Mouse (Mus musculus): ENCODE data around the gene Praf2. TPM values are rescaled to one million over a fixed set of nuclear protein-coding genes. Genes with fewer than 3 reads are reported as not detected.

The Praf2 gene
- total RNA-seq, 2 experiments from 2014 or later = 6.6 to 8.1 TPM

DNA sequence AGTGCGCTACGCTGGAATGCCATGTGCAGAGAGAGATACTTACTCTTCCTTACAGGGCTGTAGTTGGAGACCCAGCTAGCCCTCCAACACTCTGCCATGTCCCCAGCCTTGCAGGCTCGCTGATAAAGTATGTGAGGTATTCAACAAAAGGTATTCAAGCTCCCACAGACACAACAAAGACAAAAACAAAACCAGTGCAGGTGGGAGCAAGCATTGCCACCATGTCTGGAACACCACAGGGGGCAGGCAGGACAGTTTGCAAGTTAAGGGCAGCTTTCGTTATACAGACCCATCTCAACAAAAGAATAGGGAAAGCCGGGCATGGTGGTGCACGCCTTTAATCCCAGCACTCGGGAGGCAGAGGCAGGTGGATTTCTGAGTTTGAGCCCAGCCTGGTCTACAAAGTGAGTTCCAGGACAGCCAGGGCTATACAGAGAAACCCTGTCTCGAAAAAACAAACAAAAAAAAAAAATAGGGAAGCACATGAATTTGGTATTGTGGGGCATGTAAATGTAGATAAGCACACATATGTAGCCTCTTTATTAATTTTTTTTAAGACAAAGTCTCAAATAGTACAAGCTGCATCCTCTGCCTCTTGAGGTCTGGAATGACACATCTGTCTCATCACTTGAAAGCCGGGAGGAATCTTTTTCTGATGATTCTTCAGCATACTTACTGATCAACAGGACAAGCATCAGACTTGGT, 47.4 kb downstream of the Praf2 start:
- ATAC-seq (replicated peaks; ENCODE audit: low FRiP score, low TSS enrichment, poor library complexity, severe bottlenecking) = no peak

DNA sequence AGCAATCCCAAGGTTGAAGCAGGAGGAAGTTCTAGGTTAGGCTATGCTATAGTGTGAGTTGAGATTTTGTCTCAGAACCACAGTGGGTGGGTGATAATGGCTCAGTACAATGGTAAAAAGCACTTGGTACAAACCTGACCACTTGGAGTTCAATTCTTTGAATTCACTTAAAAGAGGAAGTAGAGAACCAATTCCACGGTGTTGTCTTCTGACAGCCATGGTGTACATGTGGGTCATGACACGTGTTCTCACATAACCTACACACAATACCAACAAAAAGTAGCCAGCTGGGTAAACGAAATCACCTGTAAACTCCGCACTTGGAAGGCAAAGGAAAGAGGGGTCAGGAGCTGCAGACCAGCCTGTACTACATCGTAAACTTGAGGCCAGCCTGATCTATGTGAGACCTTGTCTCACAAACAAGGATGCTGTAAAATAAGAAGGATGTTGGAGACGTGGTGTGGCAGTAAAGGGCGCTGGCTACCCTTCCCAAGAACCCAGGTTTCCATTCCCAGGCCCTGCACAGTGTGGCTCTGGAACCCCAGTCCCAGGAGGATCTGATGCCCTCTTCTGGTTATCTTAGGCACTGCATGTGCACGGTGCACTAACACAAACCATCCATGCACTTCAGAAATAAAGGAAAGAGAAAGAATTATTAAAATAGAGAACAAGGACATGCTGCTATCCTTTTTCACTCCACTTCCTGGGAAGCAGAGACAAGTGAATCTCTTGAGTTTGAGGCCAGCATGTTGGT, 48.3 kb downstream of the Praf2 start:
- ATAC-seq (replicated peaks; ENCODE audit: low FRiP score, low TSS enrichment, poor library complexity, severe bottlenecking) = peak; percentile 45; the same call in 1 of the 2 replicates

DNA sequence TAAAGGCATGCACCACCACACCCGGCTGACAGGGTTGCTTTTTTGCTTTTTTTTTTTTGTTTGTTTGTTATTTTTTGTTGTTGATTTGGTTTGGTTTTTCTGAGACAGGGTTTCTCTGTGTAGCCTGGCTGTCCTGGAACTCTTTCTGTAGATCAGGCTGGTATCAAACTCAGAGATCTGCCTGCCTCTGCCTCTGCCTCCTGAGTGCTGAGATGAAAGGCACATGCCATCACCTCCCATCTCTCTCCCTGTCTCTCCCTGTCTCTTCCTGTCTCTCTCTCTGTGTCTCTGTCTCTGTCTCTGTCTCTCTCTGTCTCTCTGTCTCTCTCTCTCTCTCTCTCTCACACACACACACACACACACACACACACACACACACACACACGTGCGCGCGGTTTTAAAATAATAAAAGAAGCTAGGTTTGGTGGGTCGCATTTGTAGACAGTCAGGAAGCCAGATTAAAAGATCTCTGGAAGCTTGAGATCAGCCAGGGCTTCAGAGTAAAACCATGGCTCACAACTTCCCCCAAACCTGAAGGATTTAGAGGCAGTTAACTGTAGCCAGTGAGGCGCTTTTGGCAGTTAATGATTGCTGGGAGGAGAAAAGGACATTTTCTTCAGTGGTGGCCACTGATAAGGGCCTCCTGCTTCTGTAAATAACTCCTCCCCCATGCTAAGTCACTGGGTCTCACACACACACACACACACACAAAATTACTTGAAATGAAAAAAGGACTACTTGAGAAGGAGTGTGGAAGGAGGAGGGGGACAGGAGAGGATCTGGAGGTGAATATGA, 50.4 kb downstream of the Praf2 start:
- ATAC-seq (replicated peaks; ENCODE audit: low FRiP score, low TSS enrichment, poor library complexity, severe bottlenecking) = peak; percentile 88

DNA sequence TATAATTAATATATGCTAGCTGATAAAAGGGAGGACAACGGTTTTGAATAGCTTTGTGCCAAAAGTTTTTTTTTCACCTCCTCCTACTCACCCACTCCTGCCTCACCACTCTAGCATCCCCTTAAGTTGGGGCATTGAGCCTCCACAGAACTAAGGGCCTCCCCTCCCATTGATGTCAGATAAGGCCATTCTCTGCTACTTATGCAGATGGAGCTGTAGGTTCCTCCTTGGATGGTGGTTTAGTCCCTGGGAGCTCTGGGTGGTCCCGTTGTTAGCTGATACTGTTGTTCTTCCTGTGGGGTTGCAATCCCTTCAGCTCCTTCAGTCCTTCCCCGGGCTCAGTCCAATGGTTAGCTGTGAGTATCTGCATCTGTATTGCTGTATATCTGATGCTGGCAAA, 51.1 kb downstream of the Praf2 start:
- ATAC-seq (replicated peaks; ENCODE audit: low FRiP score, low TSS enrichment, poor library complexity, severe bottlenecking) = peak; percentile 42

Other genes with a start within 250 kb of the Praf2 start
- not detected in 2 replicates for gene Foxp3, start 154.8 kb upstream of the Praf2 start, total RNA-seq (2014; fragmentation: Nextera tagmentation)
- gene Foxp3, start 154.8 kb upstream of the Praf2 start, total RNA-seq (2017) = 0.11 TPM in 1 of 2 replicates, not detected in the other
- 3.0 TPM in 1 of 2 replicates, not detected in the other for gene Ppp1r3f, start 154.2 kb upstream of the Praf2 start, total RNA-seq (2014; fragmentation: Nextera tagmentation)
- gene Ppp1r3f, start 154.2 kb upstream of the Praf2 start, total RNA-seq (2017) = 0.19 and 2.5 TPM in 2 replicates
- gene Ccdc22, start 122.9 kb upstream of the Praf2 start, total RNA-seq (2014; fragmentation: Nextera tagmentation) = 19.6 and 31.5 TPM in 2 replicates
- 18.2 and 21.6 TPM in 2 replicates for gene Ccdc22, start 122.9 kb upstream of the Praf2 start, total RNA-seq (2017)
- gene Cacna1f, start 121.4 kb upstream of the Praf2 start, total RNA-seq (2014; fragmentation: Nextera tagmentation) = not detected in 2 replicates
- gene Cacna1f, start 121.4 kb upstream of the Praf2 start, total RNA-seq (2017) = not detected in 2 replicates
- gene Syp, start 90.0 kb upstream of the Praf2 start, total RNA-seq (2014; fragmentation: Nextera tagmentation) = 0.52 TPM in 1 of 2 replicates, not detected in the other
- gene Syp, start 90.0 kb upstream of the Praf2 start, total RNA-seq (2017) = 0.72 TPM in 1 of 2 replicates, not detected in the other
- 4.7 and 7.8 TPM in 2 replicates for gene Prickle3, start 71.2 kb upstream of the Praf2 start, total RNA-seq (2014; fragmentation: Nextera tagmentation)
- gene Prickle3, start 71.2 kb upstream of the Praf2 start, total RNA-seq (2017) = 0.99 and 1.7 TPM in 2 replicates
- 82.2 and 98.3 TPM in 2 replicates for gene Plp2, start 57.0 kb upstream of the Praf2 start, total RNA-seq (2014; fragmentation: Nextera tagmentation)
- gene Plp2, start 57.0 kb upstream of the Praf2 start, total RNA-seq (2017) = 26.5 and 29.9 TPM in 2 replicates
- 0.17 TPM in 1 of 2 replicates, not detected in the other for gene Magix, start 47.2 kb upstream of the Praf2 start, total RNA-seq (2014; fragmentation: Nextera tagmentation)
- gene Magix, start 47.2 kb upstream of the Praf2 start, total RNA-seq (2017) = not detected in 2 replicates
- gene Gpkow, start 31.3 kb upstream of the Praf2 start, total RNA-seq (2014; fragmentation: Nextera tagmentation) = 28.3 and 53.3 TPM in 2 replicates
- 20.6 and 31.1 TPM in 2 replicates for gene Gpkow, start 31.3 kb upstream of the Praf2 start, total RNA-seq (2017)
- gene Wdr45, start 14.1 kb upstream of the Praf2 start, total RNA-seq (2014; fragmentation: Nextera tagmentation) = 20.5 and 36.9 TPM in 2 replicates
- gene Wdr45, start 14.1 kb upstream of the Praf2 start, total RNA-seq (2017) = 20.2 and 23.8 TPM in 2 replicates
- not detected in 2 replicates for gene Gm45208, start 6.2 kb upstream of the Praf2 start, total RNA-seq (2014; fragmentation: Nextera tagmentation)
- not detected in 2 replicates for gene Gm45208, start 6.2 kb upstream of the Praf2 start, total RNA-seq (2017)
- gene Ccdc120, start 22.5 kb downstream of the Praf2 start, total RNA-seq (2014; fragmentation: Nextera tagmentation) = 0.74 and 2.3 TPM in 2 replicates
- 1.4 and 2.2 TPM in 2 replicates for gene Ccdc120, start 22.5 kb downstream of the Praf2 start, total RNA-seq (2017)
- 33.5 and 36.5 TPM in 2 replicates for gene Tfe3, start 34.1 kb downstream of the Praf2 start, total RNA-seq (2014; fragmentation: Nextera tagmentation)
- gene Tfe3, start 34.1 kb downstream of the Praf2 start, total RNA-seq (2017) = 10.4 and 15.0 TPM in 2 replicates
- 64.4 and 98.4 TPM in 2 replicates for gene Gripap1, start 61.3 kb downstream of the Praf2 start, total RNA-seq (2014; fragmentation: Nextera tagmentation)
- 78.9 and 102 TPM in 2 replicates for gene Gripap1, start 61.3 kb downstream of the Praf2 start, total RNA-seq (2017)
- gene Kcnd1, start 93.8 kb downstream of the Praf2 start, total RNA-seq (2014; fragmentation: Nextera tagmentation) = 0.55 and 2.2 TPM in 2 replicates
- 1.9 and 2.2 TPM in 2 replicates for gene Kcnd1, start 93.8 kb downstream of the Praf2 start, total RNA-seq (2017)
- gene Otud5, start 112.9 kb downstream of the Praf2 start, total RNA-seq (2014; fragmentation: Nextera tagmentation) = 59.5 and 83.5 TPM in 2 replicates
- gene Otud5, start 112.9 kb downstream of the Praf2 start, total RNA-seq (2017) = 50.0 and 64.6 TPM in 2 replicates
- 11.4 and 16.2 TPM in 2 replicates for gene Pim2, start 149.8 kb downstream of the Praf2 start, total RNA-seq (2014; fragmentation: Nextera tagmentation)
- 2.1 and 2.2 TPM in 2 replicates for gene Pim2, start 149.8 kb downstream of the Praf2 start, total RNA-seq (2017)
- gene Slc35a2, start 155.6 kb downstream of the Praf2 start, total RNA-seq (2014; fragmentation: Nextera tagmentation) = 13.2 and 19.3 TPM in 2 replicates
- 9.8 and 16.1 TPM in 2 replicates for gene Slc35a2, start 155.6 kb downstream of the Praf2 start, total RNA-seq (2017)
- gene Pqbp1, start 170.8 kb downstream of the Praf2 start, total RNA-seq (2014; fragmentation: Nextera tagmentation) = 46.8 and 81.9 TPM in 2 replicates
- gene Pqbp1, start 170.8 kb downstream of the Praf2 start, total RNA-seq (2017) = 176 and 188 TPM in 2 replicates
- 71.7 and 112 TPM in 2 replicates for gene Timm17b, start 170.9 kb downstream of the Praf2 start, total RNA-seq (2014; fragmentation: Nextera tagmentation)
- 61.4 and 61.5 TPM in 2 replicates for gene Timm17b, start 170.9 kb downstream of the Praf2 start, total RNA-seq (2017)
- not detected in 2 replicates for gene Gm10491, start 179.4 kb downstream of the Praf2 start, total RNA-seq (2014; fragmentation: Nextera tagmentation)
- gene Gm10491, start 179.4 kb downstream of the Praf2 start, total RNA-seq (2017) = not detected in 2 replicates
- not detected in 2 replicates for gene Gm10490, start 181.1 kb downstream of the Praf2 start, total RNA-seq (2014; fragmentation: Nextera tagmentation)
- not detected in 2 replicates for gene Gm10490, start 181.1 kb downstream of the Praf2 start, total RNA-seq (2017)
- not detected in 2 replicates for gene Pcsk1n, start 191.4 kb downstream of the Praf2 start, total RNA-seq (2014; fragmentation: Nextera tagmentation)
- gene Pcsk1n, start 191.4 kb downstream of the Praf2 start, total RNA-seq (2017) = not detected in 2 replicates
- gene Eras, start 200.2 kb downstream of the Praf2 start, total RNA-seq (2014; fragmentation: Nextera tagmentation) = not detected in 2 replicates
- gene Eras, start 200.2 kb downstream of the Praf2 start, total RNA-seq (2017) = not detected in 2 replicates
- 9.8 and 9.9 TPM in 2 replicates for gene Hdac6, start 219.4 kb downstream of the Praf2 start, total RNA-seq (2014; fragmentation: Nextera tagmentation)
- gene Hdac6, start 219.4 kb downstream of the Praf2 start, total RNA-seq (2017) = 9.1 and 11.8 TPM in 2 replicates
- gene Gata1, start 249.6 kb downstream of the Praf2 start, total RNA-seq (2014; fragmentation: Nextera tagmentation) = 187 and 213 TPM in 2 replicates
- 134 and 145 TPM in 2 replicates for gene Gata1, start 249.6 kb downstream of the Praf2 start, total RNA-seq (2017)

Data from megakaryocyte-erythroid progenitor cell, adult 5-6 weeks (primary cell).